Mouse (Mus musculus) cerebellum, postnatal 14 days (tissue): ENCODE results near the gene Vcam1.
A peak's percentile ranks its signal among the peaks of the same experiment; 100 is the strongest.

Experiments used
- DNase-seq, 2 experiments: peaks; one replicate each; pipeline ENCODE4 v3.0.0; 2021; ENCODE audit warnings: mixed read lengths in 2 of 2

Vcam1 gene

DNA sequence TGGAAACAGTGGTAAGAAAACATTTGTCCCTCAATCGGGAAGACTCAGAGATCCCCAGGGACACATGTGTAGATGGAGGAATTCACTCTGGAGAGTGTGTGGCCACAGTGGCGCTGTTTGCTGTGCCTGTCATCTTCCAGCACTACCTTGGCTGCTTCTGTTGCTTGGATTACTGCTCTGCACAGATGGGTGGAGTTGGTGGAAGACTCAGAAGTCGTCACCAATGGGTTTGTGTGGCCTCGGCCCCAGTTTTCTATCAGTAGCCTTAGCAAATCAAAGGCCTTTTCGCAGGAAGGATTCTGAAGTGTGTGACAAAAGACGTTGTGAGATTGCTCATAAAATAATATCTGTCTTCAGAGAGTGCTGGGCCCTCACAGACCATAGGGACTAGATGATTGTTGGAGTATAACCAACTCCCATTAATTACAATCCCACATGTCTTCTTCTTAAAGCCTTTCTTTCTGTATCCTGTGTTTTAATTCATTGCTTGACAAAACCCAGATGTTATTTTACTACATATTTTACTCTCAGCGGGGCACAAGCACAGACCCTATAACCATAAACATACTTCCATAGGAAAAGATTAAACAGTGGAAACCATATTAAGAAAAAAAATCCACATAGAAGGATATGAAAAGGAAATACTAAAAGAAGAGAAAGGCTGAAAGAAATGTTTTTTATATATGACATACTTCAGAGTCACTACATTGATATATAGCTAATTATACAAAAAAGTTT, 48.4 kb downstream of the Vcam1 start:
- DNase-seq: no peak

DNA sequence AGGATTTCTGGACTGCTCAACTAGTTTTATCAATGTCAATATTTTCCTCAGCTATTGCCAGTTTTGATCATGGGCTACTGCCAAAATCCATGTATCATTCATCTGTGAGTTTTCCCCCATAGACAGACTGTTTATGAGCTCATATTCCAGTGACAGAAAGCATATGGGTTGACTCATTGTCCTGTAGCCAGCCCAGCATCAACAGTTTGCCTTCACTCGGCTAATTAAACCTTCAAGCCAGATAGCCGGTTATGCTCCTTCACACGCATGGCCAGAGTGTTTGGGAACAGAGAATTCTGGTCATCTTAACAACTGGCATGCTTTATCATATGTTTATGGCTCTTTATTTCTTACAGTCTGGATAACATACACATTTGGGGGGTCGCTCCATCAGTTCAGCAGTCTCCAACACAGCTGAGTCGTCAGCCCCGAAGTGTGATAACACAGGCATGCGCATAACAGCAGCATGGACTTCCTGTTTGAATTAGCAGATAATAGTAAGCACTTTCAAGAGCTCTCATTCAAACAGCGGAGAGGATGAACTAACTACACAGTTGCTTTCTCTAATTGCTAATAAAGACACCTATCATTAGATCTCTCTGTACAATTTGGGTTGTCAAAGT, 49.2 kb downstream of the Vcam1 start:
- DNase-seq: no peak

- peak in 1 of 2 experiments; percentile 3 for DNase-seq
These were observed 51.0 kb downstream of the Vcam1 start for GRCm38 (mm10) chr3:116078490-116078889.

DNA sequence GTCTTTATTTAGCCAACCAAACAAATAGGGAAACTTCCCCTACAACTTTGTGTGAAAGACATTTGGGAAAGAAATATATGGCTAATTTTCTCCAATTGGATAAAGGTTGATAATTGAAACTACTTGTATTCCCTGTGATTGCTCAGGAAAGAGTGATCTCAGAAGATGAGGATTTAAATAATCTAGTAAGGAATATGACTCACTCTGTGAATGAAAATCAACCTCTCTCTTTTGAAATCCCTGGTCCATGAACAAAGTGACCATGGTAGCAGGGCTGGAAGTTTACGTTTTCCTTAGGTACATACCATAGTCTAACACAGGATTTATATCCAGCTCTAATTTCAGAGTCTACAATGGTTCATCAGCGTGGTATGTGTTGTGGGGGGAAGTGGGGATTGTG, 52.7 kb downstream of the Vcam1 start:
- DNase-seq: no peak

GRCm38 (mm10) chr3:116072584-116072983, 56.9 kb downstream of the Vcam1 start:
- no peak for DNase-seq

GRCm38 (mm10) chr3:116062141-116062540, 67.3 kb downstream of the Vcam1 start:
- DNase-seq: no peak

GRCm38 (mm10) chr3:116060320-116060719, 69.2 kb downstream of the Vcam1 start:
- DNase-seq: no peak
